Mouse (Mus musculus): ENCODE data around the gene Ctdsp2.

DNA sequence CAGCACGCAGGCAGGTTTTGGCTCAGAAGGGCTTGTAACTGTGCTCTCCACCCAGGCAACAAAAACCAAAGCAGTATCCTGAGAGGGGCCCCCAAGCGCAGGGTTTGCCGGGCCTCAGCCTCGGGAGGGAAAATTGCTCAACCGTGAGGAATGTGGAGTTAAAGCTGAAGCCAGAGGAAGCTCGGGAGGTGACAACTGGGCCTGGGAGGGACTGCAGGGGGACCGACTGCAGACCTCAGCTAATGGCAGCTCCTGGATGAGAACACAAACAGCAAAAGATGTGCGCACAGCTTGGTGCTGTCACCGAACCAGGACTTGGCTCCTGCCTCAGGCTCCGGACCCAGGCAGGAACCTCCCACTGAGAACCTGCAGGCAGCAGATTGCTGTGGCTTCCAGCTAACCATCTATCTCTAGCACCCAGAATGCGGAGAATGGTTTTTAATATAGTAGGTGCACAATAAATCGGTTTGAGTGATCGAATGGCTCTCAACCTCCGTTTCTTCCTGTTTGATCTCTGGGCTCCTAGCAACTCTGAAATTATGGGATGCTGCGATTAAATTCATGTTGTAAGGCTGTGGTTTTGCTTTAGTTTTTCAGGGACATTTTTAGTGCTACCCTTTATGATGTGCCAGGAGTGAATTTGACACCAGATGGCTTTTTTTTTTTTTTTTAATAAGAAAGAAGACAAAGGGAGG, 16.1 kb upstream of the Ctdsp2 start:
- TF ChIP-seq MAX (IDR thresholded peaks at IDR 0.05) (no peak), CTCF (IDR thresholded peaks at IDR 0.05; ENCODE audit: control insufficient read depth, insufficient read depth, insufficient read length) (no peak)
